Mouse (Mus musculus) midbrain, embryonic 13.5 days (tissue): ENCODE measurements at regions not wholly inside any gene's neighbourhood (a gene's known extent, or its start where the extent isn't known, plus 50 kb on each side); places are given as distances from the start of the nearest gene placed in this dataset.
A peak's percentile ranks its signal among the peaks of the same experiment; 100 is the strongest.

Experiments
- ATAC-seq: fragments of 200-750 bp; cut with Nextera tagmentation; 2 replicates; pipeline ENCODE4 v1.8.0; 2017; ENCODE audit warnings: mild to moderate bottlenecking, moderate TSS enrichment, moderate library complexity
- H3K27ac ChIP-seq: fragments of 300-500 bp; sonication (generic); 2 replicates; pipeline ENCODE4 v1.5.1; 2015; ENCODE audit warnings: inconsistent platforms, mild to moderate bottlenecking, moderate library complexity
- H3K27me3 ChIP-seq: fragments of 300-500 bp; sonication (generic); 2 replicates; pipeline ENCODE4 v1.6.1; 2015; ENCODE audit warnings: mild to moderate bottlenecking, inconsistent platforms
- H3K36me3 ChIP-seq: fragments of 300-500 bp; sonication (generic); 2 replicates; pipeline ENCODE4 v1.6.1; 2015; ENCODE audit warnings: mild to moderate bottlenecking, inconsistent platforms
- H3K4me1 ChIP-seq: fragments of 300-500 bp; sonication (generic); replicated peaks from 2 replicates; pipeline ENCODE4 v1.6.1; 2015; ENCODE audit warnings: inconsistent platforms
- H3K4me2 ChIP-seq: fragments of 300-500 bp; sonication (generic); replicated peaks from 2 replicates; pipeline ENCODE4 v1.6.1; 2015; ENCODE audit warnings: moderate library complexity, mild to moderate bottlenecking, inconsistent platforms
- H3K4me3 ChIP-seq: fragments of 300-500 bp; sonication (generic); replicated peaks from 2 replicates; pipeline ENCODE4 v1.5.1; 2015; ENCODE audit warnings: mild to moderate bottlenecking, inconsistent platforms
- H3K9ac ChIP-seq: fragments of 300-500 bp; sonication (generic); replicated peaks from 2 replicates; pipeline ENCODE4 v1.6.1; 2015; ENCODE audit warnings: mild to moderate bottlenecking, inconsistent platforms
- H3K9me3 ChIP-seq: fragments of 300-500 bp; sonication (generic); 2 replicates; pipeline ENCODE4 v1.6.1; 2016; ENCODE audit warnings: mild to moderate bottlenecking, inconsistent platforms
- WGBS: fragments of 180-500 bp; shearing (Covaris S2); methylation state at CpG from one replicate; pipeline ENCODE4 v1.1.7; 2015; 5-methylcytosine and 5-hydroxymethylcytosine counted together

DNA sequence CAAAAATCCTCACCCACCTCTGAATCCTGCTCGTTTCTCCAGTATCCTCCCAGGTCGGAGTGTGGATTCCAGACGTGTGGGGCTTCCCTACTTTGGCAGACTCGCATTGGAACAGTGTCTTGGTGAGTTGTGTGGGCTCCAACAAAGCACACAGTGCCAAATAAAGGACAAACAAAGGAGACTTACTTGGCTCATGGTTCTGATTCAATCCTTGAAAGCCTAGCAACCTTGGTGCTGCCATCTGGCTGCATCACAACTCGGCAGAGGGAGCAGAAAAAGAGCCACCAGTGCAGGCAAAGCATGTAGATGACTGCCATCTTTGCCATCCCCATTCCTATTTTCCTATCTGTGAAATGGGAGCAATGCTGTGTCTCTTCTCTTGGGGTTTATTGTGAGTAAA, 64.0 kb downstream of the Il9r start:
- ATAC-seq, result no peak
- H3K4me1 ChIP-seq, result peaks cover 26% of the 10 kb centered on the region
- H3K4me3 ChIP-seq, result no peak overlapping the region
- H3K27me3 ChIP-seq, result no peaks in the 10 kb centered on the region
- no peak overlapping the region for H3K4me2 ChIP-seq
- H3K9me3 ChIP-seq, result no peaks in the 10 kb centered on the region
- no peak overlapping the region for H3K9ac ChIP-seq
- H3K27ac ChIP-seq, result no peak overlapping the region
- WGBS, result 60% methylated on average over 5 of the region's 5 CpGs
- no peaks in the 10 kb centered on the region for H3K36me3 ChIP-seq

DNA sequence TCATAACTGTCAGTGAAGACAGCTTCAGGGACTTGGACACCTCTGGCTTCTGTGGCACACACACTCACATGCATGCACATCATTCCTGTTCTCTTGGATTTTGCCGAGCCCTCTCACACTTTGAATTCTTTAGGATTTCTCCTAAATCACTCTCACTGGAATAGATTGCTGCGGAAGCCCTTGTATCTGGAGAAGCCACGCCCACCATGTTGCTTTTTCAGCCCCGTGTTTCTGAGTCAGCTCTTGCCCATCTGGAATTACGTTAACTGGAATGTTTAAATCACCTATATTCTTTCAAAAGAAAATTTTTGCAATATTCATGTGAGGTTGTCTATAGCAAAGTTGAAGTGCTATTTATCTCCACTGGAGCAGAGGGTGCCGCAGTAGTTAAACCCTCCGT, 66.1 kb downstream of the Il9r start:
- H3K4me2 ChIP-seq, result no peak overlapping the region
- 89% methylated on average over 7 of the region's 7 CpGs for WGBS

GRCm38 (mm10) chr11:32132008-32132615, 68.0 kb downstream of the Il9r start:
- 81% methylated on average over 3 of the region's 3 CpGs for WGBS
- Histone ChIP-seq H3K4me1 (peaks cover 6% of the 10 kb centered on the region; the same call in 1 of the 2 replicates), H3K36me3 (no peaks in the 10 kb centered on the region), H3K9ac (no peak overlapping the region), H3K9me3 (no peaks in the 10 kb centered on the region), H3K27me3 (no peaks in the 10 kb centered on the region), H3K27ac (no peak overlapping the region), H3K4me3 (no peak overlapping the region), H3K4me2 (no peak overlapping the region)
- ATAC-seq, result no peak

More for the DNA sequence above, 66.1 kb downstream of the Il9r start:
- ATAC-seq, result no peak
- Histone ChIP-seq H3K4me1 (peaks cover 16% of the 10 kb centered on the region), H3K9me3 (no peaks in the 10 kb centered on the region), H3K9ac (no peak overlapping the region), H3K4me3 (no peak overlapping the region), H3K27me3 (no peaks in the 10 kb centered on the region), H3K36me3 (no peaks in the 10 kb centered on the region), H3K27ac (no peak overlapping the region)

- H3K36me3 ChIP-seq, result no peaks in the 10 kb centered on the region
- ATAC-seq, result no peak
- WGBS, result 61% methylated on average over 7 of the region's 7 CpGs
- H3K4me1 ChIP-seq, result peaks cover 21% of the 10 kb centered on the region
- H3K9ac ChIP-seq, result no peak overlapping the region
- no peaks in the 10 kb centered on the region for H3K27me3 ChIP-seq
- H3K4me2 ChIP-seq, result no peak overlapping the region
- H3K9me3 ChIP-seq, result no peaks in the 10 kb centered on the region
- no peak overlapping the region for H3K4me3 ChIP-seq
- H3K27ac ChIP-seq, result peak overlapping the region; percentile 47; the same call in 1 of the 2 replicates
Measured at GRCm38 (mm10) chr11:32128551-32128950, 71.5 kb downstream of the Il9r start.

DNA sequence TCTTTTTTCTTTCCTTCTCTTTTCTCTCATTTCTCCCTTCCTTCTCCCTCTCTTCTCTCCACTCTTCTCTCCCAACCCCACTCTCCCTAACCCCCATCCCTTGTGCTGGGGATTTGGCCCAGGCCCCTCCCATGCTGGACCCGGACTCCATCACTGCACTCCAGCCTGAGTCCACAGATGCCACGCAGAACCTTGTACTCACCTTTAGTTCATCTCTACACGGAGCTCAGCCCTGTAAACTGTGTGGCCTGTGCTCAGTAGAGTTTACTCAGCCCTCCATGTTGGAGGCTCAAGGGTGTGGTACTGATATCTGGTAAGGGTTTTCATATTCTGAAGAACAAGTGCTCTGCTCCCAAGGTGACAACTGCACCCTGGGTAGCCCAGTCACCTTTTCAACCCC, 72.1 kb downstream of the Il9r start:
- no peak overlapping the region for H3K9ac ChIP-seq
- ATAC-seq, result peak; percentile 22; the same call in 1 of the 2 replicates
- H3K4me2 ChIP-seq, result no peak overlapping the region
- peaks cover 21% of the 10 kb centered on the region for H3K4me1 ChIP-seq
- no peak overlapping the region for H3K4me3 ChIP-seq
- peak overlapping the region; percentile 47; the same call in 1 of the 2 replicates for H3K27ac ChIP-seq
- H3K9me3 ChIP-seq, result no peaks in the 10 kb centered on the region
- H3K27me3 ChIP-seq, result no peaks in the 10 kb centered on the region
- WGBS, result 86% methylated on average over 3 of the region's 3 CpGs
- no peaks in the 10 kb centered on the region for H3K36me3 ChIP-seq

DNA sequence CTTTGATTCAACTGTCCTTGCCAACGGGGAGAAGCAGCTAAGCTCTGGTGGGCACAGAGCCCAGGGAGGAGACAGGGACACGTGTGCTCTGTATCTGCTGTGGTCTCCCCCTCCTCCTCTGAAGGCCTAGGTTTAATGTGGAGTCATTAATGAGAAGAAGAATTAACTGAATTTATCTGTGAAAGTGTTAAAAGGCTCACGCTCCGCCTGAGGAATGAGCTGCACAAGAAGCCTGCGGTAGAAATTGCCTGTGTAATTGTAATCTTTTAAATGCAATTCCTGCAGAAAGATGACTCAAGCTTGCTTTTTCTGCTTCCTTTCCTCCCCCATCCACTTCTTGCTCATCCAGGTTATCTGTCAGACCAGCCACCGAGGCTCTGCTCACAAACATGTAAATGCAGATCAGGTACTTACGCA, 72.7 kb downstream of the Il9r start:
- no peaks in the 10 kb centered on the region for H3K36me3 ChIP-seq
- H3K27ac ChIP-seq, result peak overlapping the region; percentile 61
- H3K4me1 ChIP-seq, result peaks cover 21% of the 10 kb centered on the region
- H3K4me3 ChIP-seq, result no peak overlapping the region
- WGBS, result 63% methylated on average over 7 of the region's 7 CpGs
- no peaks in the 10 kb centered on the region for H3K27me3 ChIP-seq
- H3K9ac ChIP-seq, result no peak overlapping the region
- 0 out of 2 replicates have a peak, but pooled peaks have one; percentile 59 for ATAC-seq
- no peaks in the 10 kb centered on the region for H3K9me3 ChIP-seq
- no peak overlapping the region for H3K4me2 ChIP-seq

- H3K27ac ChIP-seq, result peak overlapping the region; percentile 61
- no peak for ATAC-seq
- H3K9me3 ChIP-seq, result no peaks in the 10 kb centered on the region
- no peaks in the 10 kb centered on the region for H3K27me3 ChIP-seq
- H3K36me3 ChIP-seq, result no peaks in the 10 kb centered on the region
- H3K4me1 ChIP-seq, result peaks cover 21% of the 10 kb centered on the region
- WGBS, result 89% methylated on average over 1 of the region's 1 CpGs
- H3K9ac ChIP-seq, result no peak overlapping the region
- no peak overlapping the region for H3K4me2 ChIP-seq
- no peak overlapping the region for H3K4me3 ChIP-seq
Measured at GRCm38 (mm10) chr11:32126786-32127185, 73.3 kb downstream of the Il9r start.

GRCm38 (mm10) chr11:32126311-32126698, 73.8 kb downstream of the Il9r start:
- 62% methylated on average over 5 of the region's 5 CpGs for WGBS
- H3K27me3 ChIP-seq, result no peaks in the 10 kb centered on the region
- no peaks in the 10 kb centered on the region for H3K9me3 ChIP-seq
- no peak overlapping the region for H3K4me2 ChIP-seq
- H3K27ac ChIP-seq, result peak overlapping the region; percentile 61
- no peaks in the 10 kb centered on the region for H3K36me3 ChIP-seq
- peaks cover 21% of the 10 kb centered on the region for H3K4me1 ChIP-seq
- no peak for ATAC-seq
- no peak overlapping the region for H3K9ac ChIP-seq
- H3K4me3 ChIP-seq, result no peak overlapping the region

GRCm38 (mm10) chr11:32125586-32126310, 74.3 kb downstream of the Il9r start:
- 65% methylated on average over 11 of the region's 11 CpGs for WGBS
- 0 out of 2 replicates have a peak overlapping the region, but pooled peaks have one; percentile 14 for H3K27ac ChIP-seq
- no peak for ATAC-seq

DNA sequence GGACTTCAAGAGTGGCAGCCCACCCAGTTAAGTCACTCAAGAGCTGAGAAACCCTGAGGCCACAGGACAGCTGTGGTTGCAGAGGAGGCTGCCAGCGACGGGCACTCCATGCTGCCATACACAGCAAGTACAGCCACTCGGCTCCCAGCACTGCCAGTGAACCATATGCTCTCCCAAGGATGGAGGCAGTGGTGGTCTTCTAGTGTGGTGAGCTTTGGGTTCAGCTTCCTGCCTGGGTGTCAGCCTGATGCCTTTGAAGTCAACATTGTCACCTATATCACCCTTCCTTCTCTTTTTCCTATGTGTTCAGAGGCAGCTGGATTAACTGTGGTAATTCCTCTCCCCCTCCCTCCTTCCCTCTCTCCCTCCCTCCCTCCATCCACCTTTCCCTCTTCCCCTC, 79.5 kb downstream of the Il9r start:
- Histone ChIP-seq H3K36me3 (no peaks in the 10 kb centered on the region), H3K27ac (no peak overlapping the region), H3K4me1 (peaks cover 29% of the 10 kb centered on the region), H3K4me3 (no peak overlapping the region), H3K27me3 (no peaks in the 10 kb centered on the region), H3K4me2 (no peak overlapping the region), H3K9me3 (no peaks in the 10 kb centered on the region), H3K9ac (no peak overlapping the region)
- no peak for ATAC-seq
- WGBS, result 78% methylated on average over 3 of the region's 3 CpGs

More at GRCm38 (mm10) chr11:32125586-32126310, 74.3 kb downstream of the Il9r start:
- Histone ChIP-seq H3K4me3 (no peak overlapping the region), H3K4me1 (peaks cover 21% of the 10 kb centered on the region), H3K9me3 (no peaks in the 10 kb centered on the region), H3K4me2 (no peak overlapping the region), H3K36me3 (no peaks in the 10 kb centered on the region), H3K27me3 (no peaks in the 10 kb centered on the region), H3K9ac (no peak overlapping the region)

- no peaks in the 10 kb centered on the region for H3K27me3 ChIP-seq
- H3K4me2 ChIP-seq, result no peak overlapping the region
- no peak overlapping the region; the same call in 1 of the 2 replicates for H3K9ac ChIP-seq
- peaks cover 28% of the 10 kb centered on the region for H3K4me1 ChIP-seq
- ATAC-seq, result peak; percentile 79
- 22% methylated on average over 14 of the region's 14 CpGs for WGBS
- H3K36me3 ChIP-seq, result no peaks in the 10 kb centered on the region
- H3K9me3 ChIP-seq, result no peaks in the 10 kb centered on the region
- H3K4me3 ChIP-seq, result no peak overlapping the region
- peak overlapping the region; percentile 80 for H3K27ac ChIP-seq
Measured at GRCm38 (mm10) chr11:32118844-32119629, 81.0 kb downstream of the Il9r start.

DNA sequence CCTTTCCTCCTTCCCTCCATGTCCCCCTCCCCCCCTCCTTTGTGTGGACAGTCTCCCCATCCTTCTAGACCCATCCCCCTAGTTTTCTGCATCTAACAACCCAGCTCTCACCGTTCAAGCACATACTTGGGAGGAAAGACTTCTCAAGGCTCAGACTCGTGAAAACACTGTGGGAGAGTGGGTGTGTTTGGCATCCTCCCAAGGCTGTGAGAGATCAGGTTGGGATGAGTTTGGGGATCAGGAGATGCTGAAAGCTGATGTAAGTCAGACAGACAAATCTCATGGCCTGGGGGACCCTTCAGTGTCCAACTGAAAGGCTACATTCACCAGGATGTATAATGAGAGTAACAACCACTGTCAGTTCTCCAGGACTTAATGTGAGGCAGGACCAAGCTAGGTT, 82.1 kb downstream of the Il9r start:
- Histone ChIP-seq H3K36me3 (no peaks in the 10 kb centered on the region), H3K9me3 (no peaks in the 10 kb centered on the region), H3K9ac (no peak overlapping the region), H3K4me2 (no peak overlapping the region), H3K4me1 (peaks cover 39% of the 10 kb centered on the region), H3K4me3 (no peak overlapping the region), H3K27ac (peak overlapping the region; percentile 80), H3K27me3 (no peaks in the 10 kb centered on the region)
- WGBS, result 32% methylated on average over 2 of the region's 2 CpGs
- ATAC-seq, result no peak
